Mouse (Mus musculus): Measurements from ENCODE around the gene Lemd2.

- TF ChIP-seq CTCF (IDR thresholded peaks at IDR 0.05; ENCODE audit: low read depth) (no peak), EP300 (optimal IDR thresholded peaks at IDR 0.05) (no peak)
Measured at GRCm38 (mm10) chr17:27160905-27161304, 43.4 kb downstream of the Lemd2 start.
